Mouse (Mus musculus): ENCODE measurements at regions not wholly inside any gene's neighbourhood (a gene's known extent, or its start where the extent isn't known, plus 50 kb on each side); places are given as distances from the start of the nearest gene placed in this dataset.

DNA sequence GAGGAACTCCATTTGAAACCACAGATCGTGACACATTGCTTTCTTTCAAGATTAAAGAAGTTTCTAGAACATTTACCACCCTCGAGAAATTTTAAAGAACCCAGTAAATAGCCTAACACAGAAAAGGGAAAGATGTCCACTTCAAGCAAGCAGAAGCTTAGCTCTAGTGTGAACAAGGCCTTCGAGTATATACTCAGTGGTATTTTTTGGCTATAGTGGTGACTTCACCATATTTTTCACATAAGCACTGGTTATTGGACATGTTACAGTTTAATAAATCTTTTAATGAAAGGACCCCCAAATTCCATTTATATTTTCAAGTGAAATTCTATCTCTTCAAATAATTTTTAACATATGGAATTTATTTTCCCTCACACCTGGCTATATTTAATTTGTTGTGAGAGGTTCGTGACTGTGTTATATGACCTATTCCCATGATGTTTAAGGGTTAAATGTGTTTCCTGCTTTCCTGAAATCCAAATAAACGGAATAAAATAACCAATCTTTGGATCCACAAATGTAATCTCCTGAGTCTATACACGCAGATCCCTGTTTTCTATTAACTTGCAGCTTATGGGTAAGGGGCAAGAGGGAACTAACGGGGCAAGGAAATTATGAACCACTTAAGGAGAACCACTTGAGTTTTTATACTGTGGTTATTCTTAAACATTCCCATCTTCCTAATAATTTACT is 60.6 kb upstream of the Tas2r134 start:
- H3K9me3 ChIP-seq (replicated peaks; ENCODE audit: control insufficient read depth, low read length): no peaks in the 10 kb centered on the region
- 43% methylated on average over 7 of the region's 7 CpGs for WGBS
- no peaks in the 10 kb centered on the region for H3K27me3 ChIP-seq (ENCODE audit: control insufficient read depth, insufficient read depth, low read length)
- no peaks in the 10 kb centered on the region for H3K36me3 ChIP-seq (replicated peaks; ENCODE audit: control insufficient read depth, insufficient read depth, low read depth, low read length)
- no peak overlapping the region for H3K4me3 ChIP-seq (ENCODE audit: low read depth, low read length)
- no peaks in the 10 kb centered on the region for H3K4me1 ChIP-seq (ENCODE audit: control insufficient read depth, insufficient read depth, low read length)
- DNase-seq (ENCODE audit: low spot score) (peak; percentile 74), ATAC-seq (replicated peaks; ENCODE audit: insufficient number of reproducible peaks, low FRiP score, low TSS enrichment, low read depth) (0 out of 2 replicates have a peak, but pooled peaks have one; percentile 73)
- H3K4me2 ChIP-seq (ENCODE audit: low read depth, low read length): no peak overlapping the region
- H3K9ac ChIP-seq (replicated peaks; ENCODE audit: low read length): no peak overlapping the region
- no peak overlapping the region for H3K27ac ChIP-seq (replicated peaks; ENCODE audit: low read depth, low read length)

DNA sequence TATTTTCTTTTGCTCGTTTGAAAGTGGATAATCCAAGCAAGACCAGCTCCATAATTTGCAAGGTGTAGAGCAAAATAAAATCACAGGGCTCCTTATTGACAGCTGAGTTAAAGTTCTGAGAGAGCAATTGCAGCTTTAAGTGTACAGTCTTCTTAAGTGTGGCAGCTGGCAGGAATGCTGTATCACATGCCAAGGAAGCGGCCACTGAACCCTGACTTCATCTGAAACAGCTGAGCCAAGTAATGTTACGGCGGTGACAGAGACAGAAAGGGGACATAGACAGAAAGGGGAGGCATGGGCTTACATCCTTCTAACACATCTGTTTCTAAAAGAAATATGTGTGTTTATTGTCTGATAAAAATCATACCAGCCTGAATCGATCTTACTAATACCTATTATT is 63.4 kb upstream of the Tas2r134 start:
- Histone ChIP-seq H3K9me3 (replicated peaks; ENCODE audit: control insufficient read depth, low read length) (no peaks in the 10 kb centered on the region), H3K36me3 (replicated peaks; ENCODE audit: control insufficient read depth, insufficient read depth, low read depth, low read length) (no peaks in the 10 kb centered on the region)

GRCm38 (mm10) chr2:51563240-51563639 is 64.1 kb upstream of the Tas2r134 start:
- Histone ChIP-seq H3K36me3 (replicated peaks; ENCODE audit: control insufficient read depth, insufficient read depth, low read depth, low read length) (no peaks in the 10 kb centered on the region), H3K9me3 (replicated peaks; ENCODE audit: control insufficient read depth, low read length) (no peaks in the 10 kb centered on the region), H3K4me2 (ENCODE audit: low read depth, low read length) (no peak overlapping the region), H3K27ac (replicated peaks; ENCODE audit: low read depth, low read length) (no peak overlapping the region), H3K4me1 (ENCODE audit: control insufficient read depth, insufficient read depth, low read length) (no peaks in the 10 kb centered on the region), H3K9ac (replicated peaks; ENCODE audit: low read length) (no peak overlapping the region), H3K27me3 (ENCODE audit: control insufficient read depth, insufficient read depth, low read length) (no peaks in the 10 kb centered on the region), H3K4me3 (ENCODE audit: low read depth, low read length) (no peak overlapping the region)
- ATAC-seq (replicated peaks; ENCODE audit: insufficient number of reproducible peaks, low FRiP score, low TSS enrichment, low read depth) (no peak), DNase-seq (ENCODE audit: low spot score) (peak; percentile 73)
- WGBS: 41% methylated on average over 1 of the region's 1 CpGs

More for the DNA sequence above, 63.4 kb upstream of the Tas2r134 start:
- ATAC-seq (replicated peaks; ENCODE audit: insufficient number of reproducible peaks, low FRiP score, low TSS enrichment, low read depth) (no peak), DNase-seq (ENCODE audit: low spot score) (no peak)
- H3K27me3 ChIP-seq (ENCODE audit: control insufficient read depth, insufficient read depth, low read length): no peaks in the 10 kb centered on the region
- no peak overlapping the region for H3K4me3 ChIP-seq (ENCODE audit: low read depth, low read length)
- H3K27ac ChIP-seq (replicated peaks; ENCODE audit: low read depth, low read length): no peak overlapping the region
- no peak overlapping the region for H3K4me2 ChIP-seq (ENCODE audit: low read depth, low read length)
- WGBS: 65% methylated on average over 5 of the region's 5 CpGs
- no peak overlapping the region for H3K9ac ChIP-seq (replicated peaks; ENCODE audit: low read length)
- H3K4me1 ChIP-seq (ENCODE audit: control insufficient read depth, insufficient read depth, low read length): no peaks in the 10 kb centered on the region

DNA sequence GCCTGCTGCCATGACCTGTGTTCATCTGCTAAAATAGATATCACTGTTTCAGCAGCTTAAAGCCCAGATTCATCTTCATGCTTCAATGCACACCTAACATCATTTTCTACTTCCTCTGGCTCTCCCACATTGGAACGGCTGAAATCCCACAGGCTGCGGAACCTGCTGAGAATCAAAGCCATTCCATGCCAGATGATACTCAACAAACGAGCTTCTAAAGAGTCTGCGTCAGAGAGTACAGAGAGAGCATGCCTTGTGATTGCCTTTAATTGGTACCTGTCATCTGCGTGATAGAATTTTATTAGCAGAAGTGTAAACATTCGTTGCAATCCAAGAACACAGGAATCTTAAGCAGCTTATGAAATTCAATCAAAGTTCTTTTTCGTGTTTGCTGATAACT is 76.4 kb upstream of the Tas2r134 start:
- ATAC-seq (replicated peaks; ENCODE audit: insufficient number of reproducible peaks, low FRiP score, low TSS enrichment, low read depth) (no peak; the same call in 1 of the 2 replicates), DNase-seq (ENCODE audit: low spot score) (peak; percentile 55)
- Histone ChIP-seq H3K4me1 (ENCODE audit: control insufficient read depth, insufficient read depth, low read length) (no peaks in the 10 kb centered on the region), H3K9me3 (replicated peaks; ENCODE audit: control insufficient read depth, low read length) (no peaks in the 10 kb centered on the region), H3K27me3 (ENCODE audit: control insufficient read depth, insufficient read depth, low read length) (no peaks in the 10 kb centered on the region), H3K4me2 (ENCODE audit: low read depth, low read length) (no peak overlapping the region), H3K27ac (replicated peaks; ENCODE audit: low read depth, low read length) (no peak overlapping the region), H3K9ac (replicated peaks; ENCODE audit: low read length) (no peak overlapping the region), H3K4me3 (ENCODE audit: low read depth, low read length) (no peak overlapping the region), H3K36me3 (replicated peaks; ENCODE audit: control insufficient read depth, insufficient read depth, low read depth, low read length) (no peaks in the 10 kb centered on the region)
- WGBS: 43% methylated on average over 7 of the region's 7 CpGs

- ATAC-seq (replicated peaks; ENCODE audit: insufficient number of reproducible peaks, low FRiP score, low TSS enrichment, low read depth) (no peak), DNase-seq (ENCODE audit: low spot score) (no peak)
- Histone ChIP-seq H3K9ac (replicated peaks; ENCODE audit: low read length) (no peak overlapping the region), H3K27ac (replicated peaks; ENCODE audit: low read depth, low read length) (no peak overlapping the region), H3K27me3 (ENCODE audit: control insufficient read depth, insufficient read depth, low read length) (no peaks in the 10 kb centered on the region), H3K36me3 (replicated peaks; ENCODE audit: control insufficient read depth, insufficient read depth, low read depth, low read length) (no peaks in the 10 kb centered on the region), H3K9me3 (replicated peaks; ENCODE audit: control insufficient read depth, low read length) (no peaks in the 10 kb centered on the region), H3K4me1 (ENCODE audit: control insufficient read depth, insufficient read depth, low read length) (no peaks in the 10 kb centered on the region), H3K4me3 (ENCODE audit: low read depth, low read length) (no peak overlapping the region), H3K4me2 (ENCODE audit: low read depth, low read length) (no peak overlapping the region)
- WGBS: 81% methylated on average over 5 of the region's 5 CpGs
Observed at GRCm38 (mm10) chr2:51549125-51549524, 78.2 kb upstream of the Tas2r134 start.

DNA sequence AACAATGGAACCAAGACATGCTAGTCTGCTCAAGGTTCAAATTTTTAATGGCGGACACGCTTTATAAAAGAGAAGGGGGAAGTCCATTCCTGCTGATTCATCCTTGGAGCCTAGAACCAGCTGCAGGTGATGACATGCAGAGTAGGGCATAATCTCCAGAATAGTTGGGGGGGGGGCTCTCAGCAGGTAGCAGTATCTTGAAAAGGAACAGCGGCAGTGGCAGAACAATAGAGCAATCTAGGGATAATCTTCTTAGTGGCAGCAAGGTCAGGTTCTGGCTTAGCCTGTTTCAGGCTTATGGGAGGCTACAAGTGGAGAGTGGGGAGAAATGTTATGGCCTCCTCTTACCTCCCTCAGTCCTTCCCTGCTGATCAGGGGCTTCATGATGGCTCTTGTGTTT is 81.1 kb upstream of the Tas2r134 start:
- DNase-seq (ENCODE audit: low spot score) (no peak), ATAC-seq (replicated peaks; ENCODE audit: insufficient number of reproducible peaks, low FRiP score, low TSS enrichment, low read depth) (no peak)
- Histone ChIP-seq H3K27me3 (ENCODE audit: control insufficient read depth, insufficient read depth, low read length) (no peaks in the 10 kb centered on the region), H3K4me1 (ENCODE audit: control insufficient read depth, insufficient read depth, low read length) (no peaks in the 10 kb centered on the region), H3K9ac (replicated peaks; ENCODE audit: low read length) (no peak overlapping the region), H3K4me2 (ENCODE audit: low read depth, low read length) (no peak overlapping the region), H3K9me3 (replicated peaks; ENCODE audit: control insufficient read depth, low read length) (no peaks in the 10 kb centered on the region), H3K4me3 (ENCODE audit: low read depth, low read length) (no peak overlapping the region), H3K36me3 (replicated peaks; ENCODE audit: control insufficient read depth, insufficient read depth, low read depth, low read length) (no peaks in the 10 kb centered on the region), H3K27ac (replicated peaks; ENCODE audit: low read depth, low read length) (no peak overlapping the region)
- WGBS: 82% methylated on average over 3 of the region's 3 CpGs

DNA sequence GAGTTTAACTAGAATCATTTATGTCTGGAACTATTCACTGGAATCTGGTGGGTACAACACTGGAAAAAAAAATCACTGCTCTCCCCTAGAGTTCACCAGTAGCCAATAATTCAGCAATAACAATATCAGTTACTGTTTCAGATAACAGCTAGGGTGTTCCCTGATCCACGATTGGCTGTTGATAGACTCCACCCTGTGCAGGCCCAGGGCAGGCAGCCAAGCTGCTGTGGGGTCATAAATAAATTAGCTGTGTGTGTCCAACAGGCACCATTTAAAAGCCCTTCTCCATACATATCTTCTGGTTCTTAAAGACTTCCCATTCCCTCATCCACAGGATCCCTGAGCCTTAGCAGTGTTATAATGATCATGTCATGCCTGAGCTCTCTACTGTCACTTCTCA is 83.4 kb upstream of the Tas2r134 start:
- ATAC-seq (replicated peaks; ENCODE audit: insufficient number of reproducible peaks, low FRiP score, low TSS enrichment, low read depth) (no peak), DNase-seq (ENCODE audit: low spot score) (no peak)
- no peak overlapping the region for H3K4me3 ChIP-seq (ENCODE audit: low read depth, low read length)
- 78% methylated on average over 1 of the region's 1 CpGs for WGBS
- no peak overlapping the region for H3K9ac ChIP-seq (replicated peaks; ENCODE audit: low read length)
- no peak overlapping the region for H3K4me2 ChIP-seq (ENCODE audit: low read depth, low read length)
- H3K27me3 ChIP-seq (ENCODE audit: control insufficient read depth, insufficient read depth, low read length): no peaks in the 10 kb centered on the region
- no peaks in the 10 kb centered on the region for H3K4me1 ChIP-seq (ENCODE audit: control insufficient read depth, insufficient read depth, low read length)
- no peaks in the 10 kb centered on the region for H3K9me3 ChIP-seq (replicated peaks; ENCODE audit: control insufficient read depth, low read length)
- no peak overlapping the region for H3K27ac ChIP-seq (replicated peaks; ENCODE audit: low read depth, low read length)
- H3K36me3 ChIP-seq (replicated peaks; ENCODE audit: control insufficient read depth, insufficient read depth, low read depth, low read length): no peaks in the 10 kb centered on the region

GRCm38 (mm10) chr2:51542272-51542671 is 85.0 kb upstream of the Tas2r134 start:
- H3K9ac ChIP-seq (replicated peaks; ENCODE audit: low read length): no peak overlapping the region
- H3K9me3 ChIP-seq (replicated peaks; ENCODE audit: control insufficient read depth, low read length): no peaks in the 10 kb centered on the region
- WGBS: 81% methylated on average over 4 of the region's 4 CpGs
- H3K4me2 ChIP-seq (ENCODE audit: low read depth, low read length): no peak overlapping the region
- no peaks in the 10 kb centered on the region for H3K36me3 ChIP-seq (replicated peaks; ENCODE audit: control insufficient read depth, insufficient read depth, low read depth, low read length)
- peak; percentile 22 for DNase-seq (ENCODE audit: low spot score)
- no peaks in the 10 kb centered on the region for H3K4me1 ChIP-seq (ENCODE audit: control insufficient read depth, insufficient read depth, low read length)
- no peaks in the 10 kb centered on the region for H3K27me3 ChIP-seq (ENCODE audit: control insufficient read depth, insufficient read depth, low read length)
- H3K4me3 ChIP-seq (ENCODE audit: low read depth, low read length): no peak overlapping the region
- H3K27ac ChIP-seq (replicated peaks; ENCODE audit: low read depth, low read length): no peak overlapping the region
- no peak for ATAC-seq (replicated peaks; ENCODE audit: insufficient number of reproducible peaks, low FRiP score, low TSS enrichment, low read depth)

All from embryonic facial prominence, embryonic 11.5 days (tissue).